Mouse (Mus musculus): ENCODE data around the gene Olfr1065.
"Not testable (repeated sequence)": the region's sequence is repeated elsewhere in the genome, so short reads cannot be mapped to it uniquely, and the experiment has no call there.

Gene Olfr1065

DNA sequence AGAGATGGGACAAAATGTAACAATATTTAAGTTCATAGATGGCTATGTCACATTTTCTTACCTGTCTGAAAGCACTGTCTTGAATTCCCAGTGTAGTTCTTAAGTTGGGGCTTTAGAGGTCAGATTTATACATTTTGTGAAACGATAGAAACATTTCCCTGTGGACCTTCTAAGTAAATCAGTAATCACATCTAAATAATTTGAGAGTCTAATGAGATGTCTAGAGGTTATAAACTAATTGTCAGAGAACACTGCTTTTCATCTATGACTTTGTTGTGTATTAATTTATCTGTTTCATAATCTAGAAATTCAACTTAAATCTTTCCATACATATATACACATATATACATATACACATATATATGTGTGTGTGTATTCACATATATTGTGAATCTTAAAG, at the start of gene Olfr1065:
Gene Olfr1065, minus strand, starts transcription at position 101 of the 400 bp plus-strand sequence.
- not testable (repeated sequence) for DNase-seq (ENCODE audit: low spot score)

DNA sequence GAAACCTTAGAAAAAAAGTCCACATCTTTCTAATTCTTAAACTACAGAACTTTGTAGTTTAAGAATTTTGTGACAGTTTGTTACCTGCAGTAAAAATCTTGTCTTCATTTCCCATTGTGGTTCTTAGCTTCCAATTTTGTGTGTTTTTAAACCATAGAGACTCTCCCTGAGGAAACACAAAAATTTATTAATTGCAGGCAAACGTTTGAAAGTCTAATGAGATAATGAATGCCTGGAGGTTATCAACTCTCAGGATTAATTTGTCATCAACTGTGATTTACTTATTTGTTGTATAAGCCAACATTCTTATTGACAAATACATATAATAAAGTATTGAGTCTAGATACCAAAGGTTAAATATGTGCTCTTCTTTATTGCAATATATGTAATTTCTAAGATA, 36.9 kb upstream of the Olfr1065 start, which contains the start of gene Olfr228:
Gene Olfr228, minus strand, starts transcription at position 101 of the 400 bp plus-strand sequence.
- no peak for DNase-seq (ENCODE audit: low spot score)

- peak; percentile 39 for DNase-seq (ENCODE audit: low spot score)
These were observed 14.2 kb upstream of the Olfr1065 start for GRCm38 (mm10) chr2:86464442-86465109.

DNA sequence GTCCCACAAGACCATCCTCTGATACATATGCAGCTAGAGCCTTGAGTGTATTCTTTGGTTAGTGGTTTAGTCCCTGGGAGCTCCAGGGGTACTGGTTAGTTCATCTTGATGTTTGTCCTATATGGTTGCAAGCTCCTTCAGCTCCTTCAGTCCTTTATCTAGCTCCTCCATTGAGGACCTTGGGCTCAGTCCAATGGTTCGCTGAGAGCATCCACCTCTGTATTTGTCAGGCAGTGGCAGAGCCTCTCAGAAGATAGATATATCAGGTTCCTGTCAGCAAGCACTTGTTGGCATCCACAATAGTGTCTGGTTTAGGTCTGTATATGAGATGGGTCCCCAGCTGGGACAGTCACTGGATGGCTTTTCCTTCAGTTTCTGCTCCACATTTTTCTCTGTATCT, 10.0 kb upstream of the Olfr1065 start:
- DNase-seq (ENCODE audit: low spot score) = no peak

- DNase-seq (ENCODE audit: low spot score) = no peak
These were observed 5.8 kb upstream of the Olfr1065 start, which contains the start of gene Olfr1066 for GRCm38 (mm10) chr2:86456169-86456568. Olfr1066 (minus strand) TSS chr2:86456269.

DNA sequence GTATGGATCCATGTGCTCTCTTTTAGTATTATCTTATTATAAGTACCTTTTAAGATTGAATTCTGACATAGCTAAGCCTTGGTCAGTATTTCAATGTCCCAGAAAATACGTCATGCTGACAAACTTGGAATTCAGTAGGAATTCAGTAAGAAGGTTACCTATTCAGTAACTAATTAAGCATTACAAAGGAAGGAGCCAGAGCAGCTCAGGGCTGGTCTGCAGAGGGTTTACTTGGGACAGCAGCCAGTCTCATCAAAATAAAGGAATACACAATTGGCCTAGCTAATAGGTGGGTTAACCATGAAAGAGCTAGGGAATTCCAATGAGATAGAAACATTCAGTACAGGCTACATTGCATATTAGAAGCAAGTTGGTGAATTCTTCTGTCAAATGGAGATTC, 8.3 kb downstream of the Olfr1065 start:
- not testable (repeated sequence) for DNase-seq (ENCODE audit: low spot score)

- not testable (repeated sequence) for DNase-seq (ENCODE audit: low spot score)
These were observed 21.9 kb downstream of the Olfr1065 start for GRCm38 (mm10) chr2:86428511-86428910.

- not testable (repeated sequence) for DNase-seq (ENCODE audit: low spot score)
These were observed 23.7 kb downstream of the Olfr1065 start, which contains the start of gene Olfr1062 for GRCm38 (mm10) chr2:86426649-86427048. Olfr1062 (minus strand) TSS chr2:86426749.

DNA sequence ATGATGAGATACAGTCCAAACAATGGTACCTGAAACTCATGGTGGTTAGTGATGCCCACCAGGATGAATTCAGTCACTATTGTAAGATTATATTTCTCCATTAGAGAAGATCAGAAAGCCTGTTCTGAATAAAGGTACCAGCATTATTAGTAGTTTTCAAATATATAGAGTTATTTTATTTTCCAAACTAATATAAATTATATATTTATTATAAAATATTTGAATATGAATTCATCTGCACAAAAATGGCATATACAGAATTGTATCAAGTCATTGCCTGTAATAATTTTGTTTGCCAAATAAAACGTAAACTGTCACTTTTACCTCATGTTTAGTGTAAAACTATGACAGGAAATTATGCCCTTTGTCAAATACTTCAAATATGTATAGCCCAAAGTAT, 36.4 kb downstream of the Olfr1065 start, which contains the start of gene Olfr1061:
Gene Olfr1061, minus strand, starts transcription at position 101 of the 400 bp plus-strand sequence.
- no peak for DNase-seq (ENCODE audit: low spot score)

GRCm38 (mm10) chr2:86395114-86395513, 55.3 kb downstream of the Olfr1065 start:
- DNase-seq (ENCODE audit: low spot score) = no peak
